Mouse (Mus musculus): Measurements from ENCODE around the gene Cnst. TPM values are rescaled to one million over a fixed set of nuclear protein-coding genes. Genes with fewer than 3 reads are reported as not detected.

Gene Cnst
- polyA plus RNA-seq, 1 experiment from 2014 or later = 20.1 TPM

- no peak for ATAC-seq (replicated peaks; ENCODE audit: insufficient number of reproducible peaks, low FRiP score, low TSS enrichment, low read depth)
- no peak for DNase-seq (ENCODE audit: low spot score)
- H3K36me3 ChIP-seq (replicated peaks; ENCODE audit: control insufficient read depth, insufficient read depth, low read depth, low read length) = no peaks in the 10 kb centered on the region
- no peak overlapping the region for H3K4me3 ChIP-seq (ENCODE audit: low read depth, low read length)
- H3K4me1 ChIP-seq (ENCODE audit: control insufficient read depth, insufficient read depth, low read length) = no peaks in the 10 kb centered on the region
- H3K9ac ChIP-seq (replicated peaks; ENCODE audit: low read length) = no peak overlapping the region
- H3K9me3 ChIP-seq (replicated peaks; ENCODE audit: control insufficient read depth, low read length) = no peaks in the 10 kb centered on the region
- WGBS = 88% methylated on average over 5 of the region's 5 CpGs
- no peak overlapping the region for H3K27ac ChIP-seq (replicated peaks; ENCODE audit: low read depth, low read length)
- H3K4me2 ChIP-seq (ENCODE audit: low read depth, low read length) = no peak overlapping the region
- H3K27me3 ChIP-seq (ENCODE audit: control insufficient read depth, insufficient read depth, low read length) = no peaks in the 10 kb centered on the region
Observed at GRCm38 (mm10) chr1:179548996-179549752, 3.0 kb downstream of the Cnst start.

DNA sequence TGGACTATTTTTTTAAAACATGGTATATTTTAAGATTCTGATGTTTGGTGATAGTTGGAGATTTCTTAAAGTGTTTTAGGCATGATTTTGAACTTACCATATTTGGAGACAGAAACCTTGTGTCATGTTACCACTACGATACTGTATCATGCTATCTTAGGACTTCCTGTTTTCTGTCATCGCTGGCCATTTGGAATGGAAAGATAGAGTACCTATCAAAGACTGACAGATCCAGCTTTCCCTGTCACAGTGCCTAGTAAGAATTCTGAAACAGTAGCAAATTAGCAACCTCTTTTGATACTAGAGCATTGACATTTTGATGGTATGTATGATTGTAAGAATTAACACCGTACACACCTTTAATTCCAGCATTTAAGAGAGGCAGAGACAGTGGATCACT is 5.2 kb downstream of the Cnst start:
- Histone ChIP-seq H3K9ac (replicated peaks; ENCODE audit: low read length) (no peak overlapping the region), H3K4me3 (ENCODE audit: low read depth, low read length) (no peak overlapping the region), H3K4me2 (ENCODE audit: low read depth, low read length) (no peak overlapping the region), H3K4me1 (ENCODE audit: control insufficient read depth, insufficient read depth, low read length) (no peaks in the 10 kb centered on the region), H3K27ac (replicated peaks; ENCODE audit: low read depth, low read length) (no peak overlapping the region), H3K27me3 (ENCODE audit: control insufficient read depth, insufficient read depth, low read length) (no peaks in the 10 kb centered on the region), H3K9me3 (replicated peaks; ENCODE audit: control insufficient read depth, low read length) (no peaks in the 10 kb centered on the region), H3K36me3 (replicated peaks; ENCODE audit: control insufficient read depth, insufficient read depth, low read depth, low read length) (no peaks in the 10 kb centered on the region)
- 90% methylated on average over 3 of the region's 3 CpGs for WGBS
- DNase-seq (ENCODE audit: low spot score) = no peak
- ATAC-seq (replicated peaks; ENCODE audit: insufficient number of reproducible peaks, low FRiP score, low TSS enrichment, low read depth) = no peak

- no peak overlapping the region for H3K4me3 ChIP-seq (ENCODE audit: low read depth, low read length)
- no peaks in the 10 kb centered on the region for H3K4me1 ChIP-seq (ENCODE audit: control insufficient read depth, insufficient read depth, low read length)
- ATAC-seq (replicated peaks; ENCODE audit: insufficient number of reproducible peaks, low FRiP score, low TSS enrichment, low read depth) = no peak
- H3K27me3 ChIP-seq (ENCODE audit: control insufficient read depth, insufficient read depth, low read length) = no peaks in the 10 kb centered on the region
- H3K9me3 ChIP-seq (replicated peaks; ENCODE audit: control insufficient read depth, low read length) = no peaks in the 10 kb centered on the region
- H3K27ac ChIP-seq (replicated peaks; ENCODE audit: low read depth, low read length) = no peak overlapping the region
- no peak overlapping the region for H3K9ac ChIP-seq (replicated peaks; ENCODE audit: low read length)
- WGBS = 83% methylated on average over 4 of the region's 4 CpGs
- no peaks in the 10 kb centered on the region for H3K36me3 ChIP-seq (replicated peaks; ENCODE audit: control insufficient read depth, insufficient read depth, low read depth, low read length)
- DNase-seq (ENCODE audit: low spot score) = no peak
- no peak overlapping the region for H3K4me2 ChIP-seq (ENCODE audit: low read depth, low read length)
Observed at GRCm38 (mm10) chr1:179551921-179552320, 5.8 kb downstream of the Cnst start.

DNA sequence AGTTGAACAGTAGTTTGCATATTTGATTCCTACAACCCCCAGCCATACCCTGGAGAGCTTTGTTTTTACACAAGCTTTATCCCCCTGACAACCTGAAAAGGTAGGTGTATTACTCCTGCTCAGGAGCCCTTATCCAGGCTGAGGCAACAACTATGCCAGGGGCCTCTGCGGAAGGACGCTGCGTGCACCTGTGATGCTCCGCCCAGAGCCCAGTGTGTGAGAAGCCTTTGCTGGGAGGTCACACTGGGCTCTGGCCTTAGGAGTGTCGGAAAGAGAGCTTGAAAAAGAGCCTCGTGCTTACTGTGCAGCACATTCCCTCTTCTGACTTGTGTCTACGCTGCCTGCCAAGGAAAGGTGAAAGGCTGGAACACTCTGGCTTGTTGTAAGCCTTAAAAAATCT is 6.6 kb downstream of the Cnst start:
- Histone ChIP-seq H3K4me2 (ENCODE audit: low read depth, low read length) (no peak overlapping the region), H3K27me3 (ENCODE audit: control insufficient read depth, insufficient read depth, low read length) (no peaks in the 10 kb centered on the region), H3K27ac (replicated peaks; ENCODE audit: low read depth, low read length) (no peak overlapping the region), H3K9ac (replicated peaks; ENCODE audit: low read length) (no peak overlapping the region), H3K4me1 (ENCODE audit: control insufficient read depth, insufficient read depth, low read length) (no peaks in the 10 kb centered on the region), H3K36me3 (replicated peaks; ENCODE audit: control insufficient read depth, insufficient read depth, low read depth, low read length) (no peaks in the 10 kb centered on the region), H3K4me3 (ENCODE audit: low read depth, low read length) (no peak overlapping the region), H3K9me3 (replicated peaks; ENCODE audit: control insufficient read depth, low read length) (no peaks in the 10 kb centered on the region)
- ATAC-seq (replicated peaks; ENCODE audit: insufficient number of reproducible peaks, low FRiP score, low TSS enrichment, low read depth) = no peak
- DNase-seq (ENCODE audit: low spot score) = no peak
- WGBS = 49% methylated on average over 7 of the region's 7 CpGs

DNA sequence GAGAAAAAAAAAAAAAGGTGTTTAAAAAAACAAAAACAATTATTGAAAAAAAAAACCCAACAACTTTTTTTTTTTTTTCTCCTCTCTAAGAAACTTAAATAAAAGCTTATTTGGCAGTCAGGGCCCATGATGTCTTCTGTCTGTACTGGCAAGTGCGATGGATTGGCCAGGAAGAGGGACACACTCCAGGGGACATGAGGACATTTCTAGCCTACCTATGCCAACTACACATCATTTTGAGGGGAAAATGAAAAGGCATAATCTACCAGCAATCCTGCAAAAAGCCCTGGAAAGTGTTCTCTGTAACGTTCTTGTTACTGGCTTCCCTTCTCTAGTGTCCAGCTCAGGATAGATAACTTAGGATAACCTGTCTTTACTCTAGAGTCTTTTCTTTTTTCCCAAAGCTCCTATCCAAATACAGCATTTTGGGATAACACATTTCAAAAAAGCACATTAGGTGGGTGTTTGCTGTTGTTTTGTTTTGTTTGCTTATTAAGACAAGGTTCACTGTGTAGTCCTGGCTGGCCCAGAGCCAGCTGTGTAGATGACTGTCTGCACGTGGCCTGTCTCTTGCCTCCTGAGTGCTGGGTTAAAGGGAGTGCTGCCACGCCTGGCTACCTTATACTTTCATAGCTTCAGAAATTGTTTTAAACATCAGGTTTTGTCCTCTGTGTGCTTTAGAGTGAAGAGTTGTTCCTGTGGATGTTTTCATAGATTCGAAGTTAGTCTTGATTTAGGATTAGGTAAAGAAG is 7.2 kb downstream of the Cnst start:
- no peak for ATAC-seq (replicated peaks; ENCODE audit: insufficient number of reproducible peaks, low FRiP score, low TSS enrichment, low read depth)
- H3K27me3 ChIP-seq (ENCODE audit: control insufficient read depth, insufficient read depth, low read length) = no peaks in the 10 kb centered on the region
- H3K4me3 ChIP-seq (ENCODE audit: low read depth, low read length) = no peak overlapping the region
- no peaks in the 10 kb centered on the region for H3K4me1 ChIP-seq (ENCODE audit: control insufficient read depth, insufficient read depth, low read length)
- DNase-seq (ENCODE audit: low spot score) = no peak
- WGBS = 82% methylated on average over 5 of the region's 5 CpGs
- no peaks in the 10 kb centered on the region for H3K9me3 ChIP-seq (replicated peaks; ENCODE audit: control insufficient read depth, low read length)
- no peak overlapping the region for H3K27ac ChIP-seq (replicated peaks; ENCODE audit: low read depth, low read length)
- H3K4me2 ChIP-seq (ENCODE audit: low read depth, low read length) = no peak overlapping the region
- H3K36me3 ChIP-seq (replicated peaks; ENCODE audit: control insufficient read depth, insufficient read depth, low read depth, low read length) = no peaks in the 10 kb centered on the region
- no peak overlapping the region for H3K9ac ChIP-seq (replicated peaks; ENCODE audit: low read length)

DNA sequence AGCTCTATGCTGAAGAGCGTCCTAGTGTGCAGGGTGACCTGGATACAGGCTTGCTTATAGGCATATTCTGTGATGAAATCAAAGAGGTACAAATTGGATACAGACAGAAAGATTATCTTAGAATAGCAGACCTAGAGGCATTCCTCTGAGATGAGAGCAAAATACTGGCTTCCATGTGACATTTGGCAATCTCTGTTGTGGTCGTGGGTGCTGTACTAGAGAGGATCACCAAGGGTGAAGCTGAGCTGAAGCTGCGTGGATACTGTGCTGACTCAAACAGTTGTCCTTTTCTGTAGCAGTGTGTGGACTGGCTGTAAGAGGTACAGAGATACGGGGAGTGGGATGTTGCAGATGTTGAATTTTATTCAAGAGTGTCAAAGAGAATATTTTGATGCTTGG is 7.8 kb downstream of the Cnst start:
- Histone ChIP-seq H3K36me3 (replicated peaks; ENCODE audit: control insufficient read depth, insufficient read depth, low read depth, low read length) (no peaks in the 10 kb centered on the region), H3K27me3 (ENCODE audit: control insufficient read depth, insufficient read depth, low read length) (no peaks in the 10 kb centered on the region), H3K9ac (replicated peaks; ENCODE audit: low read length) (no peak overlapping the region), H3K9me3 (replicated peaks; ENCODE audit: control insufficient read depth, low read length) (no peaks in the 10 kb centered on the region), H3K4me1 (ENCODE audit: control insufficient read depth, insufficient read depth, low read length) (no peaks in the 10 kb centered on the region), H3K27ac (replicated peaks; ENCODE audit: low read depth, low read length) (no peak overlapping the region), H3K4me3 (ENCODE audit: low read depth, low read length) (no peak overlapping the region), H3K4me2 (ENCODE audit: low read depth, low read length) (no peak overlapping the region)
- no peak for DNase-seq (ENCODE audit: low spot score)
- no peak for ATAC-seq (replicated peaks; ENCODE audit: insufficient number of reproducible peaks, low FRiP score, low TSS enrichment, low read depth)
- 81% methylated on average over 4 of the region's 4 CpGs for WGBS

- DNase-seq (ENCODE audit: low spot score) = no peak
- Histone ChIP-seq H3K4me1 (ENCODE audit: control insufficient read depth, insufficient read depth, low read length) (no peaks in the 10 kb centered on the region), H3K4me2 (ENCODE audit: low read depth, low read length) (no peak overlapping the region), H3K27me3 (ENCODE audit: control insufficient read depth, insufficient read depth, low read length) (no peaks in the 10 kb centered on the region), H3K27ac (replicated peaks; ENCODE audit: low read depth, low read length) (no peak overlapping the region), H3K9me3 (replicated peaks; ENCODE audit: control insufficient read depth, low read length) (no peaks in the 10 kb centered on the region), H3K9ac (replicated peaks; ENCODE audit: low read length) (no peak overlapping the region), H3K36me3 (replicated peaks; ENCODE audit: control insufficient read depth, insufficient read depth, low read depth, low read length) (no peaks in the 10 kb centered on the region), H3K4me3 (ENCODE audit: low read depth, low read length) (no peak overlapping the region)
- ATAC-seq (replicated peaks; ENCODE audit: insufficient number of reproducible peaks, low FRiP score, low TSS enrichment, low read depth) = no peak
- WGBS = 86% methylated on average over 3 of the region's 3 CpGs
Observed at GRCm38 (mm10) chr1:179556921-179557320, 10.8 kb downstream of the Cnst start.

DNA sequence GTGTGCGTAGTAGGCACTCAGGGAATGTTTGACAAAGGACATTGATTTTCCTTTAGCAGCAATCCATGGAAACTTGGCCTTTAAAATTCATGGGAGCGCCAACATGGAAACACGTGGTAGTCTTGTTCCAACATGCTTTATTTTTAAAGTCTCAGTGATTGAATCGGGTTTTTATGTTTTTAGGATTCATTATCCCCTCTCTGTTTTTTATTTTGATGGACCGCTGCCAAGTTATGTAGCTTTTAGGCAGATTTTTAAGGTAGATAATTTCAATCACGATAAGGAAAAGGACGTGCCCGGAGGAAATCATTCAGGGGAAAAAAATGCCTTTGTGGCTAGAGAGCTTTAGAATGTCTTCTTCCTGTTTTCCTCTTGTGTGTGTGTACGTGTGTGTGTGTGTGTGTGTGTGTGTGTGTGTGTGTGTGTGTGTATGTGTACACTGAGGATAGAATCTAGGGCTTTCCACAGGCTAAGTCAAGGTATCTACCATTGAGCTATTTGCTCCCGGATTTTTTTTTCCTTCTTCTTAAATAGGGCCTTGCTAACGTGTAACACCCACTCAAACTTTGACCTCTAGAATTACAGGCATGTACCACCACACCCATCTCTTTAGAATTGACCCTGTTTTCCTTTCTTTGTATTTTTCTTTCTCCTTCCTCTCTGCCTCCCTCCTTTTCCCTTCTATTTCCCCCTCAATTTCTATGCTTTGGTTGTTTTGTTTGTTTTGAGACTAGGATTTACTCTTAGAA is 13.4 kb downstream of the Cnst start:
- Histone ChIP-seq H3K27me3 (ENCODE audit: control insufficient read depth, insufficient read depth, low read length) (no peaks in the 10 kb centered on the region), H3K4me2 (ENCODE audit: low read depth, low read length) (no peak overlapping the region), H3K36me3 (replicated peaks; ENCODE audit: control insufficient read depth, insufficient read depth, low read depth, low read length) (no peaks in the 10 kb centered on the region), H3K4me1 (ENCODE audit: control insufficient read depth, insufficient read depth, low read length) (no peaks in the 10 kb centered on the region), H3K27ac (replicated peaks; ENCODE audit: low read depth, low read length) (no peak overlapping the region), H3K9me3 (replicated peaks; ENCODE audit: control insufficient read depth, low read length) (no peaks in the 10 kb centered on the region), H3K4me3 (ENCODE audit: low read depth, low read length) (no peak overlapping the region), H3K9ac (replicated peaks; ENCODE audit: low read length) (no peak overlapping the region)
- ATAC-seq (replicated peaks; ENCODE audit: insufficient number of reproducible peaks, low FRiP score, low TSS enrichment, low read depth) (no peak), DNase-seq (ENCODE audit: low spot score) (no peak)
- 84% methylated on average over 11 of the region's 11 CpGs for WGBS
